In genomic region chr4:63290081-63290480, GRCm38 (mm10) we compare ENCODE assay signal across 9 mouse cellular contexts. TPM values are rescaled to one million over a fixed set of nuclear protein-coding genes. Genes with fewer than 3 reads are reported as not detected.
DNase-seq lines count a peak whose midpoint lies in the region; ATAC-seq lines count a peak whose summit lies in the region.
"Had no signal": no experiment of that assay in that cellular context is flagged by ENCODE, and none has a peak within 500 bp of the region (broad histone marks: within the 10 kb centered on the region; RNA-seq: fewer than 3 reads in every experiment).

No protein-coding gene starts in this region.

- ATAC-seq in forebrain, embryonic 15.5 days (replicated peaks), result no peak
- ATAC-seq in forebrain, embryonic 12.5 days (ENCODE audit: low FRiP score), result no peak
- ATAC-seq in neural tube, embryonic 15.5 days (ENCODE audit: low FRiP score), result no peak

- H3K36me3 ChIP-seq in forebrain, embryonic 15.5 days, result no peaks in the 10 kb centered on the region
- H3K36me3 ChIP-seq in forebrain, embryonic 12.5 days (replicated peaks), result 0 out of 2 replicates have a peak, but pooled peaks cover 2% of the 10 kb centered on the region
- no peaks in the 10 kb centered on the region for H3K36me3 ChIP-seq in neural tube, embryonic 15.5 days
- peaks cover 65% of the 10 kb centered on the region for H3K36me3 ChIP-seq in limb, embryonic 10.5 days
- H3K36me3 ChIP-seq: neural tube, embryonic 13.5 days had no signal

- no peak overlapping the region for H3K4me3 ChIP-seq in forebrain, embryonic 15.5 days
- H3K4me3 ChIP-seq in forebrain, embryonic 12.5 days (replicated peaks), result no peak overlapping the region
- no peak overlapping the region for H3K4me3 ChIP-seq in neural tube, embryonic 15.5 days (replicated peaks)
- H3K4me3 ChIP-seq in limb, embryonic 10.5 days, result no peak overlapping the region
- H3K4me3 ChIP-seq: neural tube, embryonic 13.5 days had no signal

- WGBS in forebrain, embryonic 15.5 days, result 58% methylated on average over 2 of the region's 2 CpGs
- whole genome bisulfite sequencing in forebrain, embryonic 12.5 days, result 69% methylated on average over 2 of the region's 2 CpGs
- WGBS in neural tube, embryonic 15.5 days, result 71% methylated on average over 2 of the region's 2 CpGs
- 92% methylated on average over 2 of the region's 2 CpGs for WGBS in limb, embryonic 10.5 days

- H3K9ac ChIP-seq in forebrain, embryonic 15.5 days (replicated peaks), result no peak overlapping the region
- H3K9ac ChIP-seq in forebrain, embryonic 12.5 days, result no peak overlapping the region
- H3K9ac ChIP-seq in neural tube, embryonic 15.5 days (replicated peaks), result no peak overlapping the region
- H3K9ac ChIP-seq: neural tube, embryonic 13.5 days had no signal

- H3K4me2 ChIP-seq in forebrain, embryonic 15.5 days (replicated peaks), result no peak overlapping the region
- H3K4me2 ChIP-seq in forebrain, embryonic 12.5 days, result no peak overlapping the region
- H3K4me2 ChIP-seq in neural tube, embryonic 15.5 days, result no peak overlapping the region
- H3K4me2 ChIP-seq: neural tube, embryonic 13.5 days had no signal

- H3K9me3 ChIP-seq in forebrain, embryonic 15.5 days, result no peaks in the 10 kb centered on the region
- no peaks in the 10 kb centered on the region for H3K9me3 ChIP-seq in forebrain, embryonic 12.5 days
- no peaks in the 10 kb centered on the region for H3K9me3 ChIP-seq in neural tube, embryonic 15.5 days (replicated peaks)
- H3K9me3 ChIP-seq in limb, embryonic 10.5 days (replicated peaks), result no peaks in the 10 kb centered on the region
- H3K9me3 ChIP-seq: neural tube, embryonic 13.5 days had no signal

- H3K27ac ChIP-seq in forebrain, embryonic 15.5 days (replicated peaks), result 0 out of 2 replicates have a peak overlapping the region, but pooled peaks have one; percentile 50
- no peak overlapping the region; the same call in 1 of the 2 replicates for H3K27ac ChIP-seq in forebrain, embryonic 12.5 days
- 0 out of 2 replicates have a peak overlapping the region, but pooled peaks have one; percentile 48 for H3K27ac ChIP-seq in neural tube, embryonic 15.5 days (replicated peaks)
- peak overlapping the region; percentile 4; the same call in 1 of the 2 replicates for H3K27ac ChIP-seq in limb, embryonic 10.5 days
- H3K27ac ChIP-seq: neural tube, embryonic 13.5 days had no signal

- no peak for DNase-seq in neural tube, embryonic 10.5 days (ENCODE audit: extremely low spot score, low spot score)
- no peak for DNase-seq in limb, embryonic 10.5 days (ENCODE audit: low spot score)
- DNase-seq in testis, postnatal 10 days (ENCODE audit: low spot score), result peak; percentile 71
- DNase-seq in adrenal gland, postnatal 36 days, result no peak
- no peak for DNase-seq in urinary bladder, postnatal 10 days (ENCODE audit: low spot score)

- peaks cover 33% of the 10 kb centered on the region for H3K4me1 ChIP-seq in forebrain, embryonic 15.5 days
- no peaks in the 10 kb centered on the region for H3K4me1 ChIP-seq in forebrain, embryonic 12.5 days
- peaks cover 26% of the 10 kb centered on the region for H3K4me1 ChIP-seq in neural tube, embryonic 15.5 days
- H3K4me1 ChIP-seq in limb, embryonic 10.5 days, result peaks cover 32% of the 10 kb centered on the region

- H3K27me3 ChIP-seq in forebrain, embryonic 15.5 days, result no peaks in the 10 kb centered on the region
- no peaks in the 10 kb centered on the region for H3K27me3 ChIP-seq in forebrain, embryonic 12.5 days
- no peaks in the 10 kb centered on the region for H3K27me3 ChIP-seq in neural tube, embryonic 15.5 days (replicated peaks)
- no peaks in the 10 kb centered on the region for H3K27me3 ChIP-seq in limb, embryonic 10.5 days (ENCODE audit: low read depth, poor library complexity, severe bottlenecking)
- H3K27me3 ChIP-seq: neural tube, embryonic 13.5 days had no signal

RNA-seq across cellular contexts. Expression of gene Orm1, which starts 54.3 kb away (rescaled TPM):
- polyA plus RNA-seq in forebrain, embryonic 15.5 days (2015; fragmentation: Nextera tagmentation; extraction: Ambion mirVana), result not detected in 2 replicates
- not detected in 2 replicates for polyA plus RNA-seq in forebrain, embryonic 12.5 days (2016; fragmentation: Nextera tagmentation; extraction: Ambion mirVana)
- polyA plus RNA-seq in neural tube, embryonic 15.5 days (2015; fragmentation: Nextera tagmentation; extraction: Ambion mirVana), result not detected in 2 replicates
- polyA plus RNA-seq in limb, embryonic 10.5 days (2016; fragmentation: Nextera tagmentation; extraction: Ambion mirVana), result not detected in 2 replicates
- 10 to 100 TPM; 38.6 to 61.1 TPM for total RNA-seq in adrenal gland, postnatal 36 days (2021)
- polyA plus RNA-seq: neural tube, embryonic 13.5 days had no signal
